9 mouse cellular contexts compared by ENCODE assay signal in genomic region chr5:113883384-113883771, GRCm38 (mm10). TPM values are rescaled to one million over a fixed set of nuclear protein-coding genes. Genes with fewer than 3 reads are reported as not detected.
DNase-seq lines count a peak whose midpoint lies in the region; ATAC-seq and TF ChIP-seq lines count a peak whose summit lies in the region.
"Had no signal": no experiment of that assay in that cellular context is flagged by ENCODE, and none has a peak within 500 bp of the region (broad histone marks: within the 10 kb centered on the region; RNA-seq: fewer than 3 reads in every experiment).

No protein-coding gene starts in this region.

- peaks cover 35% of the 10 kb centered on the region for H3K36me3 ChIP-seq in intestine, embryonic 14.5 days (ENCODE audit: control insufficient read depth, insufficient read depth, low read length)
- peaks cover 31% of the 10 kb centered on the region for H3K36me3 ChIP-seq in intestine, postnatal 0 days (ENCODE audit: control insufficient read depth, insufficient read depth)
- H3K36me3 ChIP-seq in forebrain, embryonic 10.5 days (replicated peaks), result peaks cover 49% of the 10 kb centered on the region
- peaks cover 34% of the 10 kb centered on the region for H3K36me3 ChIP-seq in limb, embryonic 13.5 days
- peaks cover 31% of the 10 kb centered on the region for H3K36me3 ChIP-seq in neural tube, embryonic 13.5 days

- H3K4me1 ChIP-seq in intestine, embryonic 14.5 days (replicated peaks; ENCODE audit: control insufficient read depth, insufficient read depth, low read length), result peaks cover 44% of the 10 kb centered on the region
- H3K4me1 ChIP-seq in intestine, postnatal 0 days (replicated peaks; ENCODE audit: control insufficient read depth, insufficient read depth, low read length), result peaks cover 19% of the 10 kb centered on the region
- H3K4me1 ChIP-seq in forebrain, embryonic 10.5 days, result peaks cover 51% of the 10 kb centered on the region
- H3K4me1 ChIP-seq in limb, embryonic 13.5 days, result peaks cover 28% of the 10 kb centered on the region
- H3K4me1 ChIP-seq in neural tube, embryonic 13.5 days (replicated peaks), result peaks cover 78% of the 10 kb centered on the region

- no peak overlapping the region for H3K4me2 ChIP-seq in intestine, embryonic 14.5 days (ENCODE audit: low read length)
- no peak overlapping the region for H3K4me2 ChIP-seq in intestine, postnatal 0 days (replicated peaks; ENCODE audit: low read depth)
- no peak overlapping the region for H3K4me2 ChIP-seq in limb, embryonic 13.5 days (replicated peaks)
- no peak overlapping the region for H3K4me2 ChIP-seq in neural tube, embryonic 13.5 days
- H3K4me2 ChIP-seq: liver, embryonic 15.5 days had no signal

- intact Hi-C loops in gastrocnemius, postnatal 14 days (cut with DNase I; ENCODE audit: low total_unique reads), result no loop called here

- H3K9me3 ChIP-seq in intestine, embryonic 14.5 days (ENCODE audit: control insufficient read depth, low read length), result no peaks in the 10 kb centered on the region
- no peaks in the 10 kb centered on the region for H3K9me3 ChIP-seq in intestine, postnatal 0 days (ENCODE audit: control insufficient read depth)
- no peaks in the 10 kb centered on the region for H3K9me3 ChIP-seq in forebrain, embryonic 10.5 days
- no peaks in the 10 kb centered on the region for H3K9me3 ChIP-seq in limb, embryonic 13.5 days
- no peaks in the 10 kb centered on the region for H3K9me3 ChIP-seq in neural tube, embryonic 13.5 days
- H3K9me3 ChIP-seq: liver, embryonic 15.5 days had no signal

- no peak for DNase-seq in intestine, embryonic 14.5 days (ENCODE audit: low spot score)
- no peak for DNase-seq in forebrain, embryonic 10.5 days (ENCODE audit: extremely low spot score, low spot score)
- no peak for DNase-seq in kidney, postnatal 14 days
- DNase-seq in gastrocnemius, postnatal 14 days, result no peak

- H3K9ac ChIP-seq in intestine, embryonic 14.5 days (ENCODE audit: low read length), result no peak overlapping the region
- H3K9ac ChIP-seq in intestine, postnatal 0 days (ENCODE audit: low read depth, low read length), result no peak overlapping the region
- H3K9ac ChIP-seq in limb, embryonic 13.5 days, result peak overlapping the region; percentile 2
- H3K9ac ChIP-seq in neural tube, embryonic 13.5 days, result peak overlapping the region; percentile 35; the same call in 1 of the 2 replicates
- H3K9ac ChIP-seq: liver, embryonic 15.5 days had no signal

- H3K27me3 ChIP-seq in intestine, embryonic 14.5 days (replicated peaks; ENCODE audit: control insufficient read depth, insufficient read depth, low read length), result no peaks in the 10 kb centered on the region
- H3K27me3 ChIP-seq in intestine, postnatal 0 days (replicated peaks; ENCODE audit: control insufficient read depth, insufficient read depth, low read length), result no peaks in the 10 kb centered on the region
- no peaks in the 10 kb centered on the region for H3K27me3 ChIP-seq in forebrain, embryonic 10.5 days (ENCODE audit: poor library complexity, severe bottlenecking)
- H3K27me3 ChIP-seq in limb, embryonic 13.5 days, result no peaks in the 10 kb centered on the region
- no peaks in the 10 kb centered on the region for H3K27me3 ChIP-seq in neural tube, embryonic 13.5 days
- H3K27me3 ChIP-seq: liver, embryonic 15.5 days had no signal

- 50% methylated on average over 3 of the region's 3 CpGs for WGBS in intestine, embryonic 14.5 days
- 51% methylated on average over 3 of the region's 3 CpGs for WGBS in intestine, postnatal 0 days
- WGBS in forebrain, embryonic 10.5 days, result 70% methylated on average over 3 of the region's 3 CpGs
- 68% methylated on average over 3 of the region's 3 CpGs for WGBS in limb, embryonic 13.5 days
- WGBS in neural tube, embryonic 13.5 days, result 39% methylated on average over 3 of the region's 3 CpGs

- no peak for ATAC-seq in intestine, embryonic 14.5 days (replicated peaks; ENCODE audit: low FRiP score, low TSS enrichment, low read depth)
- ATAC-seq in intestine, postnatal 0 days, result no peak
- 0 out of 2 replicates have a peak, but pooled peaks have one; percentile 8 for ATAC-seq in limb, embryonic 13.5 days (ENCODE audit: low FRiP score, low read depth)
- no peak; the same call in 1 of the 2 replicates for ATAC-seq in neural tube, embryonic 13.5 days (ENCODE audit: low read depth)
- ATAC-seq in granulocyte monocyte progenitor cell, adult 5-6 weeks (replicated peaks; ENCODE audit: poor library complexity, severe bottlenecking), result no peak

- H3K4me3 ChIP-seq in intestine, embryonic 14.5 days (ENCODE audit: low read depth, low read length), result no peak overlapping the region
- H3K4me3 ChIP-seq in intestine, postnatal 0 days (ENCODE audit: low read depth, low read length), result no peak overlapping the region
- H3K4me3 ChIP-seq in forebrain, embryonic 10.5 days, result no peak overlapping the region
- H3K4me3 ChIP-seq in limb, embryonic 13.5 days, result no peak overlapping the region
- H3K4me3 ChIP-seq in neural tube, embryonic 13.5 days, result no peak overlapping the region
- H3K4me3 ChIP-seq: liver, embryonic 15.5 days had no signal

- TF ChIP-seq CTCF in intestine, postnatal 0 days (IDR thresholded peaks at IDR 0.05; ENCODE audit: low read depth), result no peak

- H3K27ac ChIP-seq in intestine, embryonic 14.5 days (ENCODE audit: low read depth), result peak overlapping the region; percentile 65
- no peak overlapping the region; the same call in 1 of the 2 replicates for H3K27ac ChIP-seq in intestine, postnatal 0 days (ENCODE audit: low read depth, low read length)
- peak overlapping the region; percentile 72 for H3K27ac ChIP-seq in forebrain, embryonic 10.5 days
- H3K27ac ChIP-seq in limb, embryonic 13.5 days, result peak overlapping the region; percentile 52; the same call in 1 of the 2 replicates
- peak overlapping the region; percentile 84 for H3K27ac ChIP-seq in neural tube, embryonic 13.5 days (replicated peaks)
- H3K27ac ChIP-seq: liver, embryonic 15.5 days had no signal

RNA-seq across cellular contexts. Expression of gene Coro1c, which starts 25.2 kb away (rescaled TPM):
- 185 and 200 TPM in 2 replicates for polyA plus RNA-seq in intestine, embryonic 14.5 days (2014; fragmentation: Nextera tagmentation; extraction: Ambion mirVana)
- polyA plus RNA-seq in intestine, postnatal 0 days (2015; fragmentation: Nextera tagmentation; extraction: Ambion mirVana), result 116 and 127 TPM in 2 replicates
- 209 and 210 TPM in 2 replicates for polyA plus RNA-seq in forebrain, embryonic 10.5 days (2016; fragmentation: Nextera tagmentation; extraction: Ambion mirVana)
- polyA plus RNA-seq in limb, embryonic 13.5 days (2015; fragmentation: Nextera tagmentation; extraction: Ambion mirVana), result 83.1 and 90.2 TPM in 2 replicates
- polyA plus RNA-seq in neural tube, embryonic 13.5 days (2015; fragmentation: Nextera tagmentation; extraction: Ambion mirVana), result 183 and 200 TPM in 2 replicates
- total RNA-seq in gastrocnemius, postnatal 14 days (2021), result 10 to 100 TPM; 24.0 to 28.7 TPM
- 55.8 and 64.9 TPM in 2 replicates for total RNA-seq in granulocyte monocyte progenitor cell, adult 5-6 weeks (2014; fragmentation: Nextera tagmentation)
- 80.5 and 102 TPM in 2 replicates for total RNA-seq in granulocyte monocyte progenitor cell, adult 5-6 weeks (2017)

RNA-seq across cellular contexts. Expression of gene Selplg, which starts 50.9 kb away (rescaled TPM):
- 4.0 and 4.7 TPM in 2 replicates for polyA plus RNA-seq in intestine, embryonic 14.5 days (2014; fragmentation: Nextera tagmentation; extraction: Ambion mirVana)
- polyA plus RNA-seq in intestine, postnatal 0 days (2015; fragmentation: Nextera tagmentation; extraction: Ambion mirVana), result 2.9 and 3.2 TPM in 2 replicates
- polyA plus RNA-seq in forebrain, embryonic 10.5 days (2016; fragmentation: Nextera tagmentation; extraction: Ambion mirVana), result 0.74 and 0.82 TPM in 2 replicates
- polyA plus RNA-seq in limb, embryonic 13.5 days (2015; fragmentation: Nextera tagmentation; extraction: Ambion mirVana), result 2.5 TPM in 2 replicates
- polyA plus RNA-seq in neural tube, embryonic 13.5 days (2015; fragmentation: Nextera tagmentation; extraction: Ambion mirVana), result 1.9 and 2.5 TPM in 2 replicates
- total RNA-seq in gastrocnemius, postnatal 14 days (2021), result 1 to 10 TPM; 1.1 TPM
- 288 and 331 TPM in 2 replicates for total RNA-seq in granulocyte monocyte progenitor cell, adult 5-6 weeks (2014; fragmentation: Nextera tagmentation)
- 99.4 and 109 TPM in 2 replicates for total RNA-seq in granulocyte monocyte progenitor cell, adult 5-6 weeks (2017)

Comparison
In these comparisons a context has a peak if more than half of its experiments do, and no peak if none do; other contexts are left out.
1. H3K9ac ChIP-seq: peak in limb, embryonic 13.5 days (single experiment) and neural tube, embryonic 13.5 days (single experiment); none in intestine, embryonic 14.5 days (single experiment) and intestine, postnatal 0 days (single experiment).